Mouse (Mus musculus): ENCODE measurements at regions not wholly inside any gene's neighbourhood (a gene's known extent, or its start where the extent isn't known, plus 50 kb on each side); places are given as distances from the start of the nearest gene placed in this dataset. TPM values are rescaled to one million over a fixed set of nuclear protein-coding genes. Genes with fewer than 3 reads are reported as not detected.

DNA sequence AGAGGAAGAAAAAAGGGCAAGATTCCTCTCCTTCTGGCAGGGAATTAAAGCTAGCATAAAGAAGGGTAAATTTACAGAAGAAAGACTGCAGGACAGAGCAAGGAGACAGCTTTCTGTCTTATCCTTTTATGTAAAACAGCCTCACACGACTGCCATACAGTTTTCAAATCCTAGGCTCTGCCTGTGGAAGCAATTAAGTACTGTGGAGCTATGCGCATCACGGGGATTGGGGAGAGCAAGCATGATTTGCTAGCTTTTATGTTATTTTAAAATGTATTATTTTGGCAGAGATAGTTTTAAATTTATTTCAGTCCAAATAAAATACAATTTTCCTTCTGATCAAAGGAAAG is 74.2 kb upstream of the Slc39a10 start:
- Histone ChIP-seq H3K9me3 (ENCODE audit: control insufficient read depth) (no peaks in the 10 kb centered on the region), H3K4me1 (replicated peaks; ENCODE audit: control insufficient read depth, insufficient read depth, low read length) (no peaks in the 10 kb centered on the region), H3K27ac (ENCODE audit: low read depth, low read length) (no peak overlapping the region), H3K4me3 (ENCODE audit: low read depth, low read length) (no peak overlapping the region), H3K4me2 (replicated peaks; ENCODE audit: low read depth) (no peak overlapping the region), H3K36me3 (ENCODE audit: control insufficient read depth, insufficient read depth) (no peaks in the 10 kb centered on the region), H3K27me3 (replicated peaks; ENCODE audit: control insufficient read depth, insufficient read depth, low read length) (no peaks in the 10 kb centered on the region), H3K9ac (ENCODE audit: low read depth, low read length) (no peak overlapping the region)
- 64% methylated on average over 3 of the region's 3 CpGs for WGBS
- TF ChIP-seq CTCF (IDR thresholded peaks at IDR 0.05; ENCODE audit: low read depth): no peak
- ATAC-seq: no peak

DNA sequence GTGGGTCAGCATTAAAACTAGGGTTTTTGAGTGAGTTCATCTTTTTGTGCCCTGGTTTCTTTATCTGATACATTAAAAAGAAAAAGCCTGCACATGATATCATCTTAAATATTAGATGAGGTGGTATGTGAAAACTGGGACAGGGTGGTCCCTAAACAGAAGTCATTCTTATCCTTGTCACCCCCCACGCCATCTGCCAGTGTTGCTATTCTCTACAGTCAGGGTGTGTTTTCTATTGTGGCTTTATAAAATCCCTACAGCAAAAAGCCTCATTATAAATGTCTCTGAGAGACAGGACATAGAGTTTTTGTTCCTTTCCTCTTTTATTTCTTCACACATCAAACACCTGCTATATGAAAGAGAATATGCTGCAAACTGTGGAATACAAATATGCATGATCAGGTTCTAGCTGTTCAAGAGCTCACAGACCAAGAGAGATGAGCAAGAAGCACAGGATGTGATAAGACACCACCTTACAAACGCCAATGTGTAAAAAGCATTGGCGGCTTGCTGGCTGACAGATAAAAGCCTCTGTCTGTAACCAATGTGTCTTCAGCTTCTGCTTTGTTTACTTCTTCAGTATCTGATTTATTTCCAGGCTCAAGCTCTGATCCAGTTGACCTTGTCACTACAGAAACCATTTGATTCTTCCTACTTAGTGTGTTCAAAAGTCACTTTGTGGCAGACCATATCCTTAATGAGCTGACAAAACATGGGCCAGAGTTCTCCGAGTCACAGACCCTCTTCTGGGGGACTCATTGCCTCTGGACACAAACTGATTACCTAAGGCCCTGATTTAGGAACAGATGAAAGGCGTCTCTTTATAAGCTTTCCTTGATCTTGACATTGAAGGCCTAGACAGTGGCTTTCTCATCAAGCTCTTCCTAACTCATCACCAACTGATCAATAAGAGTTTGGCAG is 73.6 kb upstream of the Slc39a10 start:
- TF ChIP-seq CTCF (IDR thresholded peaks at IDR 0.05; ENCODE audit: low read depth): no peak
- H3K27ac ChIP-seq (ENCODE audit: low read depth, low read length): no peak overlapping the region
- H3K9me3 ChIP-seq (ENCODE audit: control insufficient read depth): no peaks in the 10 kb centered on the region
- no peak overlapping the region for H3K4me2 ChIP-seq (replicated peaks; ENCODE audit: low read depth)
- H3K36me3 ChIP-seq (ENCODE audit: control insufficient read depth, insufficient read depth): no peaks in the 10 kb centered on the region
- H3K4me1 ChIP-seq (replicated peaks; ENCODE audit: control insufficient read depth, insufficient read depth, low read length): no peaks in the 10 kb centered on the region
- H3K9ac ChIP-seq (ENCODE audit: low read depth, low read length): no peak overlapping the region
- ATAC-seq: no peak
- no peaks in the 10 kb centered on the region for H3K27me3 ChIP-seq (replicated peaks; ENCODE audit: control insufficient read depth, insufficient read depth, low read length)
- H3K4me3 ChIP-seq (ENCODE audit: low read depth, low read length): no peak overlapping the region
- WGBS: 55% methylated on average over 5 of the region's 5 CpGs

DNA sequence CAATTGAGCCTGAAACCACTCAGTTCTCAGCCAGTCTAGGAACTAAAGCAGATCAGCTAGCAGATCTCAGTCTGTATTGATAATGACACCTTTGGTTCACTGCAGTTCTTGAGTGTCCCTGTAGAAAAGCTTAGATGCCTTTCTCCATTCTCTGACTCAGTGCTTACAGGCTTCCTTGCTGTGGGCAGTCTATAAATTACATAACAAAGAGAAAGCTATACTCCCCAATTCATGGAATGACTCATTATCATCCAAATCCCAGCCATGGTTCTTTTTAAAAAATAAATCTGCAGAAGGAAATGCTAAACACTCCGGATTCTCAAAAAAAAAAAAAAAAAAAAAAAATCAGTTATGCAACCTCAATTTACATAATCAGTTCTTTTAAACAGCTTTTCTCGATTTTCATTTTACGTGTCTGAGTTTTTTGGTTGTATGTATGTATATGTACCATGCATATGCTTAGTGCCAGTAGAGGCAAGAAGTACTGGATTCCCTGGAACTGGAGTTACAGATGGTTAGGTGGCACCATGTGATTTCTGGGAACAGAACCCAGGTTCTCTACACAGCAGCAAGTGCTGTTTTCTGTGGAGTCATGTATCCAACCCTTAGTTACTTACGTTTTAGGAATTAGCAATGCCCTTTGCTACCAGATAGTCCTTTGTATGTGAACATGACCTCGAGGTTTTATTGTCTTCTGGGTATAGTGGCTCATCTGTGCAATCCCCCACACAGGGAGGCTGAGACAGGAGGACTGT is 71.5 kb upstream of the Slc39a10 start:
- no peak for TF ChIP-seq CTCF (IDR thresholded peaks at IDR 0.05; ENCODE audit: low read depth)
- H3K4me1 ChIP-seq (replicated peaks; ENCODE audit: control insufficient read depth, insufficient read depth, low read length): no peaks in the 10 kb centered on the region
- H3K9ac ChIP-seq (ENCODE audit: low read depth, low read length): no peak overlapping the region
- no peak overlapping the region for H3K4me2 ChIP-seq (replicated peaks; ENCODE audit: low read depth)
- H3K27ac ChIP-seq (ENCODE audit: low read depth, low read length): no peak overlapping the region
- no peaks in the 10 kb centered on the region for H3K9me3 ChIP-seq (ENCODE audit: control insufficient read depth)
- H3K4me3 ChIP-seq (ENCODE audit: low read depth, low read length): no peak overlapping the region
- 83% methylated on average over 5 of the region's 5 CpGs for WGBS
- H3K36me3 ChIP-seq (ENCODE audit: control insufficient read depth, insufficient read depth): no peaks in the 10 kb centered on the region
- H3K27me3 ChIP-seq (replicated peaks; ENCODE audit: control insufficient read depth, insufficient read depth, low read length): no peaks in the 10 kb centered on the region
- ATAC-seq: no peak

Small RNAs in the stretch of these regions (microRNA-seq; reads per million reads assigned to microRNA genes)
- gene Mir6350: not detected

Data from intestine, postnatal 0 days (tissue).